Mouse (Mus musculus): ENCODE measurements around the gene Zfp385c. TPM values are rescaled to one million over a fixed set of nuclear protein-coding genes. Genes with fewer than 3 reads are reported as not detected.

Zfp385c gene
- total RNA-seq, 1 experiment from 2014 or later, result not detected

- no peak for ATAC-seq (ENCODE audit: extremely low read depth, insufficient number of reproducible peaks, low FRiP score, poor library complexity, severe bottlenecking)
These were observed 27.1 kb upstream of the Zfp385c start for GRCm38 (mm10) chr11:100719312-100719711.

- ATAC-seq (ENCODE audit: extremely low read depth, insufficient number of reproducible peaks, low FRiP score, poor library complexity, severe bottlenecking), result no peak
These were observed 26.6 kb upstream of the Zfp385c start for GRCm38 (mm10) chr11:100718866-100719265.

- no peak for ATAC-seq (ENCODE audit: extremely low read depth, insufficient number of reproducible peaks, low FRiP score, poor library complexity, severe bottlenecking)
These were observed 26.2 kb upstream of the Zfp385c start for GRCm38 (mm10) chr11:100718462-100718861.

GRCm38 (mm10) chr11:100716649-100717048 lies 24.4 kb upstream of the Zfp385c start:
- no peak for ATAC-seq (ENCODE audit: extremely low read depth, insufficient number of reproducible peaks, low FRiP score, poor library complexity, severe bottlenecking)

GRCm38 (mm10) chr11:100714948-100715347 lies 22.7 kb upstream of the Zfp385c start:
- no peak for ATAC-seq (ENCODE audit: extremely low read depth, insufficient number of reproducible peaks, low FRiP score, poor library complexity, severe bottlenecking)

- peak; percentile 66 for ATAC-seq (ENCODE audit: extremely low read depth, insufficient number of reproducible peaks, low FRiP score, poor library complexity, severe bottlenecking)
These were observed 22.3 kb upstream of the Zfp385c start for GRCm38 (mm10) chr11:100714534-100714915.

- ATAC-seq (ENCODE audit: extremely low read depth, insufficient number of reproducible peaks, low FRiP score, poor library complexity, severe bottlenecking), result peak; percentile 31; the same call in 1 of the 2 replicates
These were observed 21.7 kb upstream of the Zfp385c start, which contains the start of gene Hspb9 for GRCm38 (mm10) chr11:100713735-100714533. Hspb9 (plus strand) TSS chr11:100713850.

- ATAC-seq (ENCODE audit: extremely low read depth, insufficient number of reproducible peaks, low FRiP score, poor library complexity, severe bottlenecking), result no peak
These were observed 20.9 kb upstream of the Zfp385c start for GRCm38 (mm10) chr11:100713174-100713573.

- ATAC-seq (ENCODE audit: extremely low read depth, insufficient number of reproducible peaks, low FRiP score, poor library complexity, severe bottlenecking), result no peak
These were observed 19.7 kb upstream of the Zfp385c start, which contains the start of gene Kat2a for GRCm38 (mm10) chr11:100711783-100712615. Kat2a (minus strand) TSS chr11:100712465.

- ATAC-seq (ENCODE audit: extremely low read depth, insufficient number of reproducible peaks, low FRiP score, poor library complexity, severe bottlenecking), result no peak
These were observed 18.7 kb upstream of the Zfp385c start for GRCm38 (mm10) chr11:100710977-100711376.

GRCm38 (mm10) chr11:100710528-100710927 lies 18.3 kb upstream of the Zfp385c start:
- ATAC-seq (ENCODE audit: extremely low read depth, insufficient number of reproducible peaks, low FRiP score, poor library complexity, severe bottlenecking), result no peak

- no peak for ATAC-seq (ENCODE audit: extremely low read depth, insufficient number of reproducible peaks, low FRiP score, poor library complexity, severe bottlenecking)
These were observed 17.1 kb upstream of the Zfp385c start for GRCm38 (mm10) chr11:100709201-100709810.

- no peak for ATAC-seq (ENCODE audit: extremely low read depth, insufficient number of reproducible peaks, low FRiP score, poor library complexity, severe bottlenecking)
These were observed 13.0 kb upstream of the Zfp385c start for GRCm38 (mm10) chr11:100705095-100705747.

- ATAC-seq (ENCODE audit: extremely low read depth, insufficient number of reproducible peaks, low FRiP score, poor library complexity, severe bottlenecking), result peak; percentile 21
These were observed 11.7 kb upstream of the Zfp385c start, which contains the start of gene Dhx58 for GRCm38 (mm10) chr11:100703851-100704531. Dhx58 (minus strand) TSS chr11:100704271.

GRCm38 (mm10) chr11:100703366-100703765 lies 11.1 kb upstream of the Zfp385c start:
- ATAC-seq (ENCODE audit: extremely low read depth, insufficient number of reproducible peaks, low FRiP score, poor library complexity, severe bottlenecking), result no peak

- no peak for ATAC-seq (ENCODE audit: extremely low read depth, insufficient number of reproducible peaks, low FRiP score, poor library complexity, severe bottlenecking)
These were observed 10.7 kb upstream of the Zfp385c start for GRCm38 (mm10) chr11:100702906-100703305.

- ATAC-seq (ENCODE audit: extremely low read depth, insufficient number of reproducible peaks, low FRiP score, poor library complexity, severe bottlenecking), result peak; percentile 73
These were observed 10.0 kb upstream of the Zfp385c start for GRCm38 (mm10) chr11:100702081-100702851.

GRCm38 (mm10) chr11:100701301-100701700 lies 9.0 kb upstream of the Zfp385c start:
- ATAC-seq (ENCODE audit: extremely low read depth, insufficient number of reproducible peaks, low FRiP score, poor library complexity, severe bottlenecking), result peak; percentile 50; the same call in 1 of the 2 replicates

All from neutrophil, adult 5-6 weeks (primary cell).